Mouse (Mus musculus): ENCODE measurements around the gene Hal. TPM values are rescaled to one million over a fixed set of nuclear protein-coding genes. Genes with fewer than 3 reads are reported as not detected.
"Not testable (repeated sequence)": the region's sequence is repeated elsewhere in the genome, so short reads cannot be mapped to it uniquely, and the experiment has no call there.

Hal gene
- polyA plus RNA-seq, 1 experiment from 2014 or later = not detected

DNA sequence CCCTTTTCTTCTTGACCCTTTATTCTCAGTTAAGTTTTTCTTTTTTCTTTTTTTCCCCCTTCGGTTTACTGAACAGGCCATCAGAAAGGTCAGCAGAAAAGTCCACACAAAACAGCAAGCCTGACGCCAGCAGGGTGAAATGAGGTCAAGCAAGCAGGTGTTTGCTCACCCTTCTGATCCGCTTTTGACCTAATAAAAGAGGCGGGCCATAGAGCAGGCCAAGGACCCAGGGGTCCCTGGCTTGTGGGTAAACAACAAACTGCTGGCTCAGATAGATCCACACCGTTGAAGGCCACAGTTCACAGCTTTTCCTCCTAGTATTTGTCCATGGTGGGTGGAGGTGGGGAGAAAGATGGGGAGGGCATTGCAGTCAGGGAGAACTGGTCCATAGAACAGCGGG, 54.6 kb downstream of the Hal start:
- no peak overlapping the region for H3K4me2 ChIP-seq (replicated peaks)
- 54% methylated on average over 6 of the region's 6 CpGs for WGBS
- H3K36me3 ChIP-seq = no peaks in the 10 kb centered on the region
- H3K27me3 ChIP-seq = peaks cover 14% of the 10 kb centered on the region
- no peak for ATAC-seq (ENCODE audit: low FRiP score, low read depth)
- peaks cover 16% of the 10 kb centered on the region; the same call in 1 of the 2 replicates for H3K4me1 ChIP-seq
- no peak overlapping the region for H3K27ac ChIP-seq (replicated peaks)
- H3K9me3 ChIP-seq = no peaks in the 10 kb centered on the region
- H3K4me3 ChIP-seq = no peak overlapping the region
- no peak overlapping the region for H3K9ac ChIP-seq (replicated peaks)

DNA sequence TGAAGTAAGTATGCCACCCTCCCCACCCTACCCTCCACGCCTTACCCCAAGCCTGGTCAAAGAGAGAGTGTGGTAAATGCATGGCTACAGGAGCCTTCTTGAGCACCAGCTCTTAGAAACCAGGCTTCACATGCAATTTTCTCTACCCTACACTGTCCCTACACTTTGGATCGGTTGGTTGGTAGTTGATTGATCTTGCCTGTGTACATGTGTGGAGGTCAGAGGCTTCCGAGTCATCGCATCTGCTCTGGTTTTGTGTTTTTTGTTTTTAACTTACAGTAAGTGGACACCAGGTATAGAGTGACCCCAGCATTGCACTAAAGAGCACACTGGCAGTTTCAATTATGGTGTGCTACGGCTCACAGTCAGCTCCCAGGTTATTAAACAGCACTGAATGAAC, 55.6 kb downstream of the Hal start:
- Histone ChIP-seq H3K36me3 (no peaks in the 10 kb centered on the region), H3K9ac (replicated peaks) (no peak overlapping the region), H3K9me3 (no peaks in the 10 kb centered on the region), H3K4me2 (replicated peaks) (no peak overlapping the region), H3K4me1 (peaks cover 16% of the 10 kb centered on the region), H3K4me3 (no peak overlapping the region), H3K27me3 (peaks cover 7% of the 10 kb centered on the region; the same call in 1 of the 2 replicates), H3K27ac (replicated peaks) (no peak overlapping the region)
- 80% methylated on average over 5 of the region's 5 CpGs for WGBS
- ATAC-seq (ENCODE audit: low FRiP score, low read depth) = no peak

DNA sequence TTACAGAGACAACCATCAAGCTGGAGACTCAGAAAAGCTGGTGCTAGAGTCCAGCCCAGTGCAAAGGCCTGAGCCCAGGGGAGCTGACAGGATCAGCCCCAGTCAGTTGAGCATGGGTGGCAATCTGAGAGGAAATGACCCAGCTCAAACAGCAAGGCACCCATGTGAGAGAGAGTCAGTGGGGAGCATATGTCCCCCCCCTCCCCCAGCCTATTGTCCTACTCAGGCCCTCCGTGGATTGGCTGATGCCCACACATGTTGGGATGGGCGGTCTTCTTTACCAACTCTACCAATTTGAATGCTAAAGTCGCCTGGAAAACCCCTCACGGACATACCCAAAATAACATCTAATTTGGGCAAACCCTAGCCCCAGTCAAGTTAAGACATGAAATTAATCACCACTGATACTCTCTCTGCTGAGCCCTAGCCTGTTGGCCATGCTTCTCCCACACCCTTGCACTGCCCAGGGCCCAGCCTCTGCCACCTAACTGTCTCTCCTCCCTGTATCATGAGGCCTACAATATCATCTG, 59.2 kb downstream of the Hal start:
- no peak for ATAC-seq (ENCODE audit: low FRiP score, low read depth)
- no peak overlapping the region for H3K27ac ChIP-seq (replicated peaks)
- WGBS = 86% methylated on average over 4 of the region's 4 CpGs
- no peak overlapping the region for H3K4me3 ChIP-seq
- no peak overlapping the region for H3K4me2 ChIP-seq (replicated peaks)
- no peaks in the 10 kb centered on the region for H3K9me3 ChIP-seq
- no peak overlapping the region for H3K9ac ChIP-seq (replicated peaks)
- peaks cover 4% of the 10 kb centered on the region; the same call in 1 of the 2 replicates for H3K4me1 ChIP-seq
- no peaks in the 10 kb centered on the region for H3K27me3 ChIP-seq
- no peaks in the 10 kb centered on the region for H3K36me3 ChIP-seq

DNA sequence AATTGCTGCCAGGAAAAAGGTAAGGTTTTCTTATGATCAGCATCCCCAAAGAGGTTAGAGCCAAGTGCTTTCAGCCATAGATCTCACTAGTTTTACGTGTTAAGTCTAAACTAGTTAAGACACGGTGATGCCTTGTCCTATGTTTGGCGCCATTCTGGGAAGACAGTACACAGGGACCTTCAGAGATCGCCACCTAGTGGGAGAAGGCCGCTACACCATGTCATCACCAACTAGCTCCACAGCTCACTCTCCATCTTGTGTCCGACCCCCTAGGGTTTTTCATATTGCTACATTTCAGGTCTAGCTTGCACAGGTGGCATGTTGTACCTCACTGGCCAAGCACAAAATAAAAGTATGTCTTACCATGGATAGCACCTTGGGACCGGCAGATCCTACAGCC, 60.4 kb downstream of the Hal start:
- ATAC-seq (ENCODE audit: low FRiP score, low read depth) = 0 out of 2 replicates have a peak, but pooled peaks have one; percentile 30
- 15% methylated on average over 7 of the region's 7 CpGs for WGBS

DNA sequence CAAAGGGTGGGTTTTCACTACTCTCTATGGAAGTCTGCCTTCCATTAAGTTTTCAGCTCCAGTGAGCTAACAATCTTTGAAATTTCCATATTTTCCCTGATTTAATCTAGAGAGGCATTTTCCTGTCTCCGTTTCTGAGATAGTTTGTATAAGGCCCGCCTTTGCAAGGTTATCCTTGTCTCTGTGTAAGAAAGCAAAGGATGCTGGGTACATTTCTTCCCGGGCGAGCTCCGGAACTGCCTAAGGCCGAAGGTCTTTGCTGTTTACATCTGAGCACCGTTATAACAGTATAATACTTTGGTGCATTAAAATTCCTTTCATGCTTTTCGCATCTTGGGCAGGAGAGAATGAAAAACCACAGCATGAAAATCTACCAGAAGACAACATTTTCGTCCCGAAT, 61.3 kb downstream of the Hal start:
- Histone ChIP-seq H3K36me3 (no peaks in the 10 kb centered on the region), H3K4me3 (no peak overlapping the region), H3K27me3 (no peaks in the 10 kb centered on the region), H3K9ac (replicated peaks) (no peak overlapping the region), H3K4me1 (peaks cover 4% of the 10 kb centered on the region; the same call in 1 of the 2 replicates), H3K27ac (replicated peaks) (no peak overlapping the region), H3K4me2 (replicated peaks) (no peak overlapping the region), H3K9me3 (no peaks in the 10 kb centered on the region)
- WGBS = 87% methylated on average over 10 of the region's 10 CpGs
- ATAC-seq (ENCODE audit: low FRiP score, low read depth) = no peak

More for the DNA sequence above, 60.4 kb downstream of the Hal start:
- no peak overlapping the region for H3K4me2 ChIP-seq (replicated peaks)
- H3K27ac ChIP-seq (replicated peaks) = no peak overlapping the region
- H3K4me3 ChIP-seq = no peak overlapping the region
- peaks cover 4% of the 10 kb centered on the region; the same call in 1 of the 2 replicates for H3K4me1 ChIP-seq
- no peaks in the 10 kb centered on the region for H3K9me3 ChIP-seq
- H3K27me3 ChIP-seq = no peaks in the 10 kb centered on the region
- H3K9ac ChIP-seq (replicated peaks) = no peak overlapping the region
- H3K36me3 ChIP-seq = no peaks in the 10 kb centered on the region

DNA sequence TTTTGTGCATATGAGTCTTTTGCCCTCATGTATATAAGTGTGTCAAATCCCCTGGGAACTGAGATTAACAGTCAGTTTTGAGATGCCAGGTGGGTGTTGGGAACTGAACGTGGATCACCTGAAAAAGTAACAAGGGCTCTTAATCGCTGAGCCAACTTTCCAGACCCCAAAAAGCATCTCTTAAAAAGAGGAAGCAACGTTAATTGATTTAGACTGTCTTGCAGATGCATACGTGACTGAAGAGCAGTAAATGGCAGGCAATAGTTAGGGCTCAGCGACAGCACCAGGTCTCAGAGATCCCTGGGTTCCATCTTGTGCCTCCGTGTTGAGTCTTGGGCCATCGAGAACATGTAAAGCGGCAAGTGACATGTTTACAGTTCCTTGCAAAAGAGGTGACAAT, 64.0 kb downstream of the Hal start:
- Histone ChIP-seq H3K27ac (replicated peaks) (no peak overlapping the region), H3K36me3 (no peaks in the 10 kb centered on the region), H3K4me2 (replicated peaks) (no peak overlapping the region), H3K27me3 (no peaks in the 10 kb centered on the region), H3K9me3 (no peaks in the 10 kb centered on the region), H3K9ac (replicated peaks) (no peak overlapping the region), H3K4me3 (no peak overlapping the region), H3K4me1 (no peaks in the 10 kb centered on the region; the same call in 1 of the 2 replicates)
- no peak for ATAC-seq (ENCODE audit: low FRiP score, low read depth)
- 88% methylated on average over 8 of the region's 8 CpGs for WGBS

DNA sequence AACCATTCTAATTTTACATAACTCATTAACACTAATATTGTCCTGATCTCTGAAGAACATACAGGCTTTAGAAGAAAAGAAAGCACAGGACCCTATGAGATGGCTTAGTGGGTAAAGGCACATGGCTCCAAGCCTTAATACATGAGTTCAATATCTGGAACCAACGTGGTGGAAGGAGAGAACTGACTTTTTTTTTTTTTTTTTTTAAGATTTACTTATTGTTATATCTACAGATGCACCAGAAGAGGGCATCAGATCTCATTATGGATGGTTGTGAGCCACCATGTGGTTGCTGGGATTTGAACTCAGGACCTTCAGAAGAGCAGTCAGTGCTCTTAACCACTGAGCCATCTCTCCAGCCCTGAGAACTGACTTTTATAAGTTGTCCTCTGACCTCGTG, 69.4 kb downstream of the Hal start:
- not testable (repeated sequence) for H3K36me3 ChIP-seq; H3K27ac ChIP-seq (replicated peaks); H3K4me1 ChIP-seq; H3K9ac ChIP-seq (replicated peaks); H3K4me2 ChIP-seq (replicated peaks); H3K9me3 ChIP-seq; H3K27me3 ChIP-seq; ATAC-seq (ENCODE audit: low FRiP score, low read depth); H3K4me3 ChIP-seq
- 84% methylated on average over 2 of the region's 2 CpGs for WGBS

DNA sequence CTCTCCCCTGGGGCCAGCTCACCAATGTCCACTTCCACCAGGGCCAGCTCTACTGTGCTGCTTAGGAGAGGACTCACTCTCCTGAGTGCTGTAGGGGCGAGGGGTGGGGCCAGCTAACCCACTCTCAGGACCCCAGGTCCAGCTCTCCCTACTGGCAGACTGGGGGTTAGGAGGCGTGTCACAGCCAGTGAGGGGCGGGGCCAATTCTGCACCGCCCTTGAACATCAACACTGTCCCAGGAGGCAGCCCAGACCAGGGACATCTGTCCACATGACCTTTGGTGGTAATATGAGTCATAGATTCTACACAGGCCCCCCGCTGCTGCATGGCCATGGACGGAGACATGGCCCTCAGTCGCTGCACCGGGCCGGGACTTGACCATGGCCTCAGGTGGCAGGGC, 71.2 kb downstream of the Hal start:
- no peak for ATAC-seq (ENCODE audit: low FRiP score, low read depth)
- Histone ChIP-seq H3K27me3 (no peaks in the 10 kb centered on the region), H3K4me3 (no peak overlapping the region), H3K4me1 (no peaks in the 10 kb centered on the region), H3K4me2 (replicated peaks) (no peak overlapping the region), H3K27ac (replicated peaks) (no peak overlapping the region), H3K9me3 (no peaks in the 10 kb centered on the region), H3K9ac (replicated peaks) (no peak overlapping the region), H3K36me3 (no peaks in the 10 kb centered on the region)
- WGBS = 56% methylated on average over 9 of the region's 9 CpGs

DNA sequence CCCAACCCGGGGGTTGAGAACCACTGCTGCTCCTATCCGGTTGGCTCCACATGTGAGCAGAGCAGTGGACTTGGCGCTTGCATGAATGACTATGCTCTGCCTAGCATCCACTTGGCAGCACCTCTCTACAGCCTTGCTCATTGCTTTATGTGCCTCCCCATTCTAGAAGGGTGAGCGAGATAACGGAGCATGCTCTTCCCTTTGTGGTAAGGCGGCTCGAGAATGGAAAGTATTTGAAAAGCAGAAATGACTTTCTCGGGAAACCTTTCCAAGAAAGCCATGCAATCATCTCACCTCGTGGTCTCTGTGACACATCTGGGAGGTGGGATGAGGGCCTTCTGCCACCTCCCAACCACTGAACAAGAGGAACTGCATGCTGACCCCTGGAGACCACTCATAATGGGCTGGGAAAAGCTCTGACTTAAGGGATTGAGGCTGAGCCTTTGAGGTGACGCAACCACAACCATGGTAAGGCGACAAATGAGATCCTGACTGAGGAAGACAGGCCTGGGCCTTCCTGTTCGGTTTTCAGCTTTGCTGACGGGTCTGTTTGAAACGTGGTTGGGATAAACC, 76.0 kb downstream of the Hal start:
- no peaks in the 10 kb centered on the region for H3K9me3 ChIP-seq
- H3K4me3 ChIP-seq = no peak overlapping the region
- no peak overlapping the region for H3K4me2 ChIP-seq (replicated peaks)
- H3K9ac ChIP-seq (replicated peaks) = no peak overlapping the region
- H3K27ac ChIP-seq (replicated peaks) = no peak overlapping the region
- WGBS = 89% methylated on average over 14 of the region's 14 CpGs
- no peaks in the 10 kb centered on the region for H3K36me3 ChIP-seq
- H3K27me3 ChIP-seq = no peaks in the 10 kb centered on the region
- no peak for ATAC-seq (ENCODE audit: low FRiP score, low read depth)
- no peaks in the 10 kb centered on the region for H3K4me1 ChIP-seq

DNA sequence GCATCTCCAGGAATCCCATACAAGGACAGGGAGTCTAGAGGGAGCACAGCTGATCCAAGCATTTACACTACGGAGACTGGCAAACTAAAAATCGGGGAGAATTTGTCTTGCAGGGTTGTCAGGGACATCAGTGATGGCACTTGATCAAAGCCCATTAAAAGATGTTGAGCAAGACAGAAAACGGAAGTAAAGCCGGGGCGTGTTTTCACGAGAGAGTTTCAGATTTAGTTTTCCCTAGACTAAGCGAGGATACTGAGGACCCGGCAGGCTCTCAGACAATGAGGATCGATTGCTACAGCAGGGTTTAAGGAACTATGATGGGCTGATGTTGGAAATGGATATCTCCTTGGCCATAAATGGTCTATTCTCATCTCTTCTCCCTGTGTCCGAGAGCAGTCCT, 78.5 kb downstream of the Hal start:
- Histone ChIP-seq H3K4me3 (no peak overlapping the region), H3K27ac (replicated peaks) (no peak overlapping the region), H3K36me3 (no peaks in the 10 kb centered on the region), H3K27me3 (no peaks in the 10 kb centered on the region), H3K4me2 (replicated peaks) (no peak overlapping the region), H3K4me1 (no peaks in the 10 kb centered on the region), H3K9me3 (no peaks in the 10 kb centered on the region), H3K9ac (replicated peaks) (no peak overlapping the region)
- ATAC-seq (ENCODE audit: low FRiP score, low read depth) = no peak
- WGBS = 94% methylated on average over 10 of the region's 10 CpGs

DNA sequence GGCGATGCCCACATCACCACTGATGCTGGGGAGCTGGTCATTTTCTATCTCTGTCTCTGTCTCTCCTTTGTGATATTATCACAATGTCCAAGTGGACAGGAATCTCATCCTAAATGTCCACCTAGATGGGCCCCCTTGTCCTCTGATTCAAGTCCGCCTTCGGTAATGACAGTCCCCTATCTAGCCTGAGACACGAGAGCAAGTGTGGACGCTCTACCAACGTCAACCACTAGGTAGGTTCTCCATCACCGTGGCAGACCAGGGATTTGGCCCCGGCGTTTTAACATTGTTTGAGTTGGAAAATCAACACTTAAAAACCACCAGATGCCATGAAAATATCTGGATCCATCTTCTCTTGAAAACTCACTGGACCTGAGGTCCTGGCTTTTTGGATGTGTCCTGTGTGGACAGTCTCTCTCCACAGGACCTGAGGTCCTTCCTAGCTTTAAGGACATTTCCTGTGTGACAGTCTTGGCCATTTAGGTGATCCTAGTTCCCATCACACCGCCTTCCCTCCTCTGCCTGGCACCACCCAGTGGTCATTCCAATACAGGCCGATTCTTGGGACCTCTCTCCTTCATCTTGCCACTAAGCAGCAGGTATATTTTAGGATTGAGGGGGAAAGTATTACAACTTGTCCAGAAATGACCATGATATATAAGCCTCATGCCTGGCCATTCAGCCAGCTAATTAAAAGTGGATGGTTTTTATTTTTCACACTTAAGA, 79.4 kb downstream of the Hal start:
- no peak for ATAC-seq (ENCODE audit: low FRiP score, low read depth)
- H3K4me1 ChIP-seq = no peaks in the 10 kb centered on the region
- H3K9me3 ChIP-seq = no peaks in the 10 kb centered on the region
- WGBS = 87% methylated on average over 11 of the region's 11 CpGs
- no peaks in the 10 kb centered on the region for H3K36me3 ChIP-seq
- H3K9ac ChIP-seq (replicated peaks) = no peak overlapping the region
- H3K27ac ChIP-seq (replicated peaks) = no peak overlapping the region
- no peak overlapping the region for H3K4me3 ChIP-seq
- no peak overlapping the region for H3K4me2 ChIP-seq (replicated peaks)
- no peaks in the 10 kb centered on the region for H3K27me3 ChIP-seq

DNA sequence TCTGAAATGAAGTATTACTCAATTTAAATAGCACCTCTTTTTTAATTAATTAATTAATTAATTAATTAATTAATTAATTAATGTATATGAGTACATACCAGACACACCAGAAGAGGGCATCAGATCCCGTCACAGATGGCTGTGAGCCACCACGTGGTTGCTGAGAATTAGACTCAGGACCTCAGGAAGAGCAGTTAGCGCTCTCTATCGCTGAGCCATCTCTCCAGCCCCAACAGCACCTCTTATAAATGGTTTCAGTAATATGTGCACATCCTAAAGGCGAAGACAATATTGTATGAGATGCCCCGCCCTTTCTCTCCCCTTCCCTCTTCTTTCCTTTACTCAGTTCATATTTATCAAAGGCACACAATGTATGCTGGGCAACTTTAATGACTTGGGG, 80.1 kb downstream of the Hal start:
- Histone ChIP-seq H3K27ac (replicated peaks) (no peak overlapping the region), H3K36me3 (no peaks in the 10 kb centered on the region), H3K27me3 (no peaks in the 10 kb centered on the region), H3K9ac (replicated peaks) (no peak overlapping the region), H3K4me2 (replicated peaks) (no peak overlapping the region), H3K4me3 (no peak overlapping the region), H3K4me1 (no peaks in the 10 kb centered on the region), H3K9me3 (no peaks in the 10 kb centered on the region)
- WGBS = 91% methylated on average over 6 of the region's 6 CpGs
- no peak for ATAC-seq (ENCODE audit: low FRiP score, low read depth)
